Mouse (Mus musculus): ENCODE results near the gene Sfswap.

The Sfswap gene

DNA sequence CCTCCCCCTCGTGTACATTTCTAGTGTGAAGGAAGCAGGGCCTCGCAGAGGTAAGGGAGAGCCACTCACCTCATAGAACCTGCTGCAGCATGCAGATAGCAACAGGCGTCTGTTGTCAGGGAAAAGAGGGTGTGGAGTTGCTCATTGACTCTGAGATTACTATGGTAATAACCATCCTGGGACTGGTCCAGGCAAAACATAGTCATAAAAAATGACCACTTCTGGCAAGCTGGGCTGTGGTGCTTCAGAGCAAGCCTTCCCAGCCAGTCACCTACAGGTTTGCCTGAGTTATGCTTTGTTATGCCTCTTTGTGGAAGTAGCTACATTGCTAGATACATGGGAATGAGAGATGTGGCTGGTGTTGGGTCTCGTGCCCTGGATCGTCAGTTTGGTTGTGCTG, 26.1 kb downstream of the Sfswap start:
- DNase-seq (ENCODE audit: extremely low spot score, low read depth, low spot score): no peak

DNA sequence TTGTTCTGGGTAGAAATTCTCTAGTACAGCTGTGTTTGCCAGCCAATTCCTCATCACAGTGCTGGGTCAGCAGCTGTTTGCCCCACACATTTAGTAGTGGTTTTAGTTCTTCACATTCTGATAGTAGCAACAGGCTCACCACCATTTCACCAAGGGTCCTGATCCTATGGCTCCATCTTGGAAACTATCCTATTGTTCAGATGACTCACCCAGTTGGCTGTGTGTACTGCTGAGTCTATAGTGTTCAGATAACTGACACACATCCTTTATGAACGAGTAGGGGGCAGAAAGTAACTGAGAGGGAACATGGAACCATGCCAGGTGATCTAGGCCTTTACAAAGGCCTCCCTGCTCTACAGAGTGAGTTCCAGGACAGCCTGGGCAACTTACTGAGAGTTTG, 28.6 kb downstream of the Sfswap start:
- no peak for DNase-seq (ENCODE audit: extremely low spot score, low read depth, low spot score)

DNA sequence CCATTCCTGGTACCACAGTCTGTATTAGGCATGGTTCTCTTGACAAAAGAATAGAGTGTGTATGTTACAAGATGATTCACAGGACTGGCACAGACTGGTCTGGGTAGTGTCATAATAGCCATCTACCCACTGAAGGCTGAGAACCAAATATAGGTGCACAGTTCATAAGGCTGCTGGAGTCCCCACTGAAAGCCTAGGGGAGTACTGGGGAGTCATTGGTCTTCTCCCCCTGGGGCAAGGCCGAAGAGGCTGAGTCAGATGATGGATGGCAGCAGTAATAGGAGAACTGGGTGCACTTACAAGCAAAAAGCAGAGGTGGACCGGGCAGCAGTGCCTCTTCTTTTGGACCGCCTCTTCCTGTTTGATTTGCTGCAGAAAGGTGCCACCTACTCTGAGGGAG, 32.7 kb downstream of the Sfswap start:
- no peak for DNase-seq (ENCODE audit: extremely low spot score, low read depth, low spot score)

DNA sequence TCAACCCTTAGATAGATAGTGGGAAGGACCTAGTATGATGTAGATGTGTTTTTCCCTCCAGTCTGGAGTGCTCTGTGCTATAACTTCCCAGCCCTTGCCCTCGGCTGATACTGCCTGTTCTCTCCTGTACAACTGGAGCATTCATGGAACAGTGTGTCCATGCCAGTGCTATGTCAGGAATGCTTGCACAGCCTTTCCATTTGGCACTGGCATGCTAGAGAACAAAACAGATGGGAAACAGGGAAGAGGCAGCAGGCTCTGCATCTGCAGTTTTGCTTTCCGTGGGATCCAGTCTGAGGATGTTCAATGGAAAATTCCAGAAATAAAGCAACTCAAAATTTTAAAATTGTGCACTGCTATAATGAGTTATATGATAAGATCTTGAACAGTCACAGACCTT, 33.5 kb downstream of the Sfswap start:
- DNase-seq (ENCODE audit: extremely low spot score, low read depth, low spot score): no peak

DNA sequence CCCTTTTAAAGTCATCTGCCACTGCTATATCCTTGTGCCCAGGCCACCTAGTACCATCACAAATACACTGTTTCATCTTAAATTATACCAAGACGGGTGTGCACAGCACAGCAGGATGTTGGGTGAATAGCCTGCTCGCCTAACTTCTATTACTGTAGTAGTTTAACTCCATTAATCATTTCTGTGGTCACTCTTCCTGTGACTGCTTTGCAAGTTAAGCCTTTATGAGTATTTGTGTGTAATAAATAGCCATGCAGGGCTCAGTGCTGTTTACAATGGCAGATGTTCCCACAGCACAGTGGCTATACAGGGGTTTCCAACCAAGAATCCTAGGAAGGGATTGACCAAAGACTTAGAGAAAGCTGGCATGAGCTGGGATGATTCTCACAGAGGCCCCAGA, 34.0 kb downstream of the Sfswap start:
- DNase-seq (ENCODE audit: extremely low spot score, low read depth, low spot score): no peak

DNA sequence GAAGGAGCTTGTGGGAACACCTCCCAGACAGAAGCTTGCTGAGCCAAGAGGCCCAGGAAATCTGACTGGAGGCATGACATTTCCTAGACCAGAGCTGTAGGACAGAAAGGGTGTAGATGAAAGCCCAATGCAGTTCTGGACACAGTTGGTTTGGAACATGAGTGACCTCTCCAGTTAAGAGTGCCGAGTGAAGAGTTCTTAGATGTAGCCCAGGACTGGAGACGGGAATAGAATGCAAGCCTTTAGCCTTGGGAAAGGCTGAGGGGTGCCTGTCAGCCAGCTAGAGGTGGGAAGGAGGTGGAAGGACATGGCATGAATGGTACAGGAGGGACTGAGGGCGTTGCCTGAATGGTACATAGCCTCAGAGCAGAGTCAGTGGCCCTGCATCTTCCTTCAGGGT, 34.4 kb downstream of the Sfswap start:
- DNase-seq (ENCODE audit: extremely low spot score, low read depth, low spot score): no peak

DNA sequence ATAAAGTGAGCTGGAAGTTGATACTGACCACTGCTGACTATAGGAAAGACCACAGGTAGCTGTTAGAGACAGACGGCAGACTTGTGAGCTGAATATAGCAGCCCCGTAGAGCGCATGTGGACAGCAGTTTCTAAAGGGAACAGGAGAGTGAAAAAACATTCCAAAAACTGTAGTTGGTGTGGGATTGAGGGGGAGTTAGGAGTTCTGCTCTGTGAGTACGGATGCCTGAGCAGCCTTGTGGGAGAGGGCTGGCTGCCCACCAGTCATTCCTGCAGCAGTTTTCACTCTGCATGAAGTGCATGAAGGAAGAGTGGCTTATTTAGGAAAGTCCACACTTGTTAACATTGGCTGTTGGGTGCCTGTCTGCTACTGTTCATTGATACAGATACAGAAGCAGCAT, 37.8 kb downstream of the Sfswap start:
- DNase-seq (ENCODE audit: extremely low spot score, low read depth, low spot score): no peak

DNA sequence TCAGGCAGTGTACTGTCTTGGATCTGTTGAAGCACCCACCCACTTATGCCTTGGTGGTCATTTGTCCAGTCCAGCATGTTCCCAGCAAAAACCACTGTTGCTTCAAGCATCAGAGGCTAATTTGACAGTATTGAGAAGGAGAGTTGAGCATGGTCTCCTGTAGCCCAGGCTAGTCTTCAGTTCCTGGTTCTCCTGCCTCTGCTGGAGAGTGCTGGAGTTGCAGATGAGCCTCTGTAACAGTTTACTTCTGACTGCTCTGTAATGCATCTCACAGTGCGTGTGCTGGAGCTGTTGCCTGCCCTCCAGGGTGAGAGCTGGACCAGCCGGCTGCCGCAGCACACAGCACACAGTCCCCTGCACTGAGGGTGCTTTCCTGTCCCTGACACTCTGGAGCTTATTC, 41.2 kb downstream of the Sfswap start:
- no peak for DNase-seq (ENCODE audit: extremely low spot score, low read depth, low spot score)

DNA sequence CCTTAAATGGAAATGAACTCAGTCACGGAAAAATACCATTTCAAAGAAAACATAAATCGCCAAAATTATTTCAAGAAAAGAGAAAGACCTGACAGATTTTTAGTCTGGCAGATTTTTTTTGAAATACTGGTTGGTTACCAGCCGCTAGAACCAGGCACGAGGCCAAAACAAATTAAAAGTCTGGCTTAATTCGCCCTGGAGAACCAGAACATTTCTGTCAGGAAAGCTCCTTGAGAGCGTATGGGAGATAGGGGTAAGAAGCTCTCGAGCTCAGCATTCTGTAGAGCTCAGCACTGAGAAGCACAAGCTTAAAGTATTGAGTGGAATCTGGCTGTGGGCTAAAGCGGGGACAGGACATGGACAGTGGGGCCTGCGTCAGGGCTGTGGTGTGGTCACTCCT, 44.8 kb downstream of the Sfswap start:
- no peak for DNase-seq (ENCODE audit: extremely low spot score, low read depth, low spot score)

DNA sequence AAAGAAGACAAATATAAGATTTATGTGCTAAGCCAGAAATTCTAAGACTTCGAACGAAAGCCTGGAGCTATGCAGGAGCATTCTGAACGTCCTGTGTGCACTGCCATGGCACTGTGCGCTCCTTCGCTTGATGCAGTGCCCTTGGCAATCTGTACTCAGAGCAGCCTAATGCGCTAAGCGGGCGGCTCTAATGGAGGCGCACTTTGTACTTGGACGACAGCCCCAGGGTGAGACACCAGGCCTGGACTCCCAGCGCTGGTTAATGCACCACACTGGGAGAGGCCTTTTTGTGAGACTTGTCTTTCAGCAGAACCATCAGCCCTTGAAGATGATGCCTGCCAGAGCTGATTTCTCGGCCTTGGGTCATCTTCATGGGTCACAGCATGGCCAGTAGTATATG, 48.7 kb downstream of the Sfswap start:
- no peak for DNase-seq (ENCODE audit: extremely low spot score, low read depth, low spot score)

DNA sequence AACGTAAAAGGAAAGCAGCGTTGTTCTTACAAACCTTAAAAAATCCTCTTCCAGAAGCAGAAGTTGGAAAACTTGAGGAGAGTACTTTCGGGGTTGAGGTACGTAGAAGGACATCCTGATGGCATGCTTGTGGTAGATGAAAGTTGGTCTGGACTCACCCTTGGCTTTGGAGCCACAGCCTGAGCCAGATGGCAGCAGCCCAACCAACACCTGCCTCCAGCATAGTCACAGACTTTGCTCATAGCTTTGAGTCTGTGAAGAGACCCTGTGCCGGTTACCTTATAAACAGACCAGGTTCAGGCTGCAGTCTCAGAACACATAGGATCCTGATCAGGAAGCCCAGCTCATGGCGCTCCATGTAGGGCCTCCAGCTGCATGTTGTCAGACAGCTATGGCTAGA, 49.8 kb downstream of the Sfswap start:
- no peak for DNase-seq (ENCODE audit: extremely low spot score, low read depth, low spot score)

DNA sequence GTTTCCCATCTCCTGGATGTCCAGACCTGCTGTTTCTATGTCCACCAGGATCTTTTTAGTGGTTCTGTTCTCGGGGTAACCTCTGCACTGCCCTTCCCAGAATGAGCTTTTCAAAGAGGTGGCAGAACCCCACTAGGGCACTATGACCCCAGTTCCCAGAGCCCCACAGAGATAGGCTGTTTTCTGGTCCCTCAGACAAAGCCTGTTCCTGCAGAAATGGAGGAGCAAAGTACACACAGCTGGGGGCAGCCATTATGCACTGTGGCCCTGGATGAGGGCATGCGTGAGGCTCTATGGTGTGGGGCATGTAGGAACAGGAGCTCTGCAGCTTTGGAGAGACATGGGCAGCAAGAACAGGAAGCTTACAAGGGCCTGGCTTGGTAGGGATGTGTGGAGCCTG, 51.0 kb downstream of the Sfswap start:
- no peak for DNase-seq (ENCODE audit: extremely low spot score, low read depth, low spot score)

DNA sequence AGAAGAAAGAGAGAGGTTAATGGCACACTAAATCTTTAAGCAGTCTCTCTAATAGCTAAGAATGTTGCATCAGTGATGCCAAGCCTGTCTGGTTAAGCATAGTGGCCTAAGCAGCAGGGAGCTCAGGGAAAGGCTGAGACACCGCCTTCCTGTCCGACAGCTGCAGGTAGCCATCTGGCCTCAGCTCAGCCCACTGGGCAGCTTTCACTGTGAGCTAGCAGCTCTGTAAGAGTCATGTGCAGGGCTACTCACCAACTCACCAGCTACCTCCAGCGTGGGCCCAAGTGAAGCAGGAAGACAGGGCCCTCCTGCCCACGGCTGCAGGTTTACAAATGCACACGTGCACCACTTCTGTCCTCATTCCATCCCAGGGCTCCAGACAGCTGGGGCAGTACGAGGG, 52.6 kb downstream of the Sfswap start:
- DNase-seq (ENCODE audit: extremely low spot score, low read depth, low spot score): no peak

DNA sequence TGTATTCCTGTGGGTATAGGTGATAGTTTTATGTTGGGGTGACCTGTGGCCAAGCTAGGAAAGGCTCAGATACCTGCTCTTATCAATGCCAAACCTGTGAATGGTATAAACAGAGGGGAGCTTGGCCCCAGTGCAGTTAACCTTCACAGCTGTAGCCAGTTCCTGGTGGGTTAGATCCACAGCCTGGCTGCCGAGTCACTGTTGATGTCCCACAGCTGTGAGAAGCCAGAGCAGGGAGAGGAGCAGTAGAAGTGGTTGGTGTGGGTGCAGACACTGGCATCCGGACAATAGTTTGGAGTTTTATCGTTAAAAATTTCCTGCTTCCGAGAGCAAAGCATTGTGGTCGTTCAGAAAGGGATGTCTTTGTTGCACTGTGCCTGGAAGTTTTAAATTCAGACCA, 57.6 kb downstream of the Sfswap start:
- no peak for DNase-seq (ENCODE audit: extremely low spot score, low read depth, low spot score)

DNA sequence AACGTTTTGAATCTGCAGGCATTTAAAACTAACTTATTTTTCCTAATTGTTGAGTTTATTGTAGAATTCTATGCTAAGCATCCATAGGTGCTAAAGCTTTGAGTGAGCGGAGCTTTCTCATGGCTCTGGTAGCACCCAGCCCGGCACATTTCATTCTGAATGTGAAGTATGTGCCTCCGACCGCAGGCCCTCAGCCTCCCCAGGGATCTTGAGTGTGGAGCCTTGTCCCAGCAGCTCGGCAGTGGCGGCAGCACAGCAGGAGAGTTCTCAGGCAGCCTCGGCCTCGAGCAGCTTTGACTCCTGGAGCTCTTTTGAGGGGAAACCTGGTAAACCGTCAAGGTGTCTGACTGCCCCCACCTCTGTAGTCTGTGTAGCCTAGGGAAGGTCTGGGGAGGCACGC, 58.3 kb downstream of the Sfswap start:
- DNase-seq (ENCODE audit: extremely low spot score, low read depth, low spot score): no peak

DNA sequence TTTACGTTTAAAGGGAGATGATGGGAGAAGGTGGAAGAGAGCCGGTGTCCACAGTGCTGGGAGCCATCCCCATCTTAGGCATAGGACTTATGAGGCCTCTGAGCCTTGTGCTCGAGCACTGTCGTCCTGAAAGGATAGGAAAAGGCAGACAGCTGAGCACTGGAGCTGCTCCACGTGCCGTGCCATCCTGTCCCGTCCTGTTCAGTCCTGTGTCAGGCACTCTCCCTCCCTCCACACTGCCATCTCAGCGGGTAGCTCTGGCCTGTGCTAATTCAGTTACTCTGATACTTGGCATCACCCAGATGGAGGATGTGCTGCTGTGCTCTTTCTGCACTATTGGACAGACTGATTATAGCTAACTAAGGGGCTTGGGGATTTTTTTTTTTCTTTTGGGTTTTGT, 61.3 kb downstream of the Sfswap start:
- DNase-seq (ENCODE audit: extremely low spot score, low read depth, low spot score): no peak

DNA sequence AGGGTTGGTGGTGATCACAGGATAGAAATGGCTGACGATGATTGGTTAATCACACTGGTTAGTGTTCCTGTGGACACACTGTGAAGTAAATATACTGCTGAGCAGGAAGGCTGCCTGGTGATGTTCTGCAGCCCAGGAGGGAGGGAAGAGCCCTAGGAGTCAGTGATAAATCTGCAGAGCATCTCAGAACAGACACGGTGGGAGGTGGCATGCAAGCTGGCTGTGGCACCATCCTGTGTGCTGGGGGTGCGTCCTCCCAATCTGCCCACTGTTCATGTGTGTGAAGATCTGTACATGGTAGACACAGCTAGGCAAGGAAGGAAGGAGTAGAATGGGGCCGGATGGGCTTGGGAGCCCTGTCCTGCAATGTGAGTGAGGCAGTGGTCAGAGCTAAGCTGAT, 67.6 kb downstream of the Sfswap start:
- no peak for DNase-seq (ENCODE audit: extremely low spot score, low read depth, low spot score)

DNA sequence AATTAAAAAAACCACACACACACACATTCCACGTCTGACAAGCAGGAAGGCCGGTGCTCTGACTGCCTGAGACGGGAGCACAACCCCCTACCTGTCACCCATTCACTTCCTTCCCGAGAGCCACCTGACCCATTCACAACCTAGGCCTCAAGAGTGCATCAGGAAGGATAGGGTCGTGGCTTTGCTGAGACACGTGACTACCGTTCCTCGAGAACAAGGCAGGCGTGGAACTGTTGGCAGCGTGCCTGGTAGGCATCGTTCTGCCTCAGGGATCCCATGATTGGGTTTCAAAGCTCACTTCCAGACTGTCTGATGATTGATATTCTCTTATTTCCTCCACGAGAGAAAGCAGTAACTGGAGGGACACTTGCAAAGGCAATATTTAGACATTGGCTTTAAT, 77.2 kb downstream of the Sfswap start:
- no peak for DNase-seq (ENCODE audit: extremely low spot score, low read depth, low spot score)

DNA sequence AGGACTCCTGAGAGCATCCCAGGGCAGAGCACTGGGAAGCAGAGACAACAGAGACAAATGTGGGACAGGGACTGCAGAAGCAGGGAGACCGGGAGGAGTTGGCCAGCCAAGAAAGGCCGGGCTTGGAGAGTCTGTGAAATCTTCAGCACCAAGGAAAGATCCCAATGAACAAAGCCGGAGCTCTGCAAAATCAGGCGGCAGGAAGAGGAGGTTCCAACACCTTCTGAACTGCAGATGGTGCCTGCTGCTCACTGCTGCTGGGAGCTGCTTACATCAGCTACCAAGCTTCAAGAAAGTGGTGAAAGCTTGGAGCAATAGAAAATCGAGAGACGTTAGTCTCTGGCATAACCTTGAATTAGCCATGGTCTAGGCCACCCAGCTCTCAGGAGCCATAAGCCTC, 79.0 kb downstream of the Sfswap start:
- no peak for DNase-seq (ENCODE audit: extremely low spot score, low read depth, low spot score)

DNA sequence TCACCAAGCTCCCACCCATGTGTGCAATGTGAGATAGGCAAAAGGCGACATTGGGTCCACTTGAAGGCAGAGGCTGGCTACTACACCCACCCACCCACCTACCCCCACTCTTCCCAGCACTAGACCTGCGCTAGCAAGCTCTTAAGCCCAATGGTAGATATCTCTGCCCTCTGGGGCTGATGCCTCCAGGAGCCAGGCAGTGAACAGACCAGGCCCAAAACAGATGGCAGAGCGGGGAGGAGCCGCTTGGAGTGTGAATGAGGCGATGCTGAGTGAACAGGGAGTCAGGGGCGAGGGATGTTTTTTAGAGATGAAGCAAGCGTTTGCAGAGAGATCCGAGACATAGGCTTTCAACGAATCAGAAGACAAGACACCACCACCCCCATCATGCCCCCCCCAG, 79.6 kb downstream of the Sfswap start:
- DNase-seq (ENCODE audit: extremely low spot score, low read depth, low spot score): no peak

DNA sequence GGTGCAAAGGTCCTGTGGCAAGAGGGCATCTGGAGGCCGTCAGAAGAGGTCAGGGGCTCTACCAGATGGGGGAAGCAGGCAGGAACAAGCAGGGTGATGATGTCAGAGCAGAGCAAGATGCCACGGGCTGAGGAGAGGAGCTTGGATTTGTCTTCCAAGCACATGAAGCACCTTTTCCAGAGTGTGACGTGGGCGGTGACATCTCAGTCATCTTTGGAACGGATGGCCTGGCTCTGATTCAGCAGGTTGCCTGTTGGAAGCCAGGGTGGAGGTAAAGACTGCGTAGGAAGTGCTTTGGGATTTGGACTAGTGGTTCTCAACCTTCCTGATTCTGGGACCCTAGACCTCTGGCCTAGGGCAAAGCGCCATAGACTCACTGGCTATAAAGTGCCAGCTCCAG, 80.0 kb downstream of the Sfswap start:
- no peak for DNase-seq (ENCODE audit: extremely low spot score, low read depth, low spot score)

DNA sequence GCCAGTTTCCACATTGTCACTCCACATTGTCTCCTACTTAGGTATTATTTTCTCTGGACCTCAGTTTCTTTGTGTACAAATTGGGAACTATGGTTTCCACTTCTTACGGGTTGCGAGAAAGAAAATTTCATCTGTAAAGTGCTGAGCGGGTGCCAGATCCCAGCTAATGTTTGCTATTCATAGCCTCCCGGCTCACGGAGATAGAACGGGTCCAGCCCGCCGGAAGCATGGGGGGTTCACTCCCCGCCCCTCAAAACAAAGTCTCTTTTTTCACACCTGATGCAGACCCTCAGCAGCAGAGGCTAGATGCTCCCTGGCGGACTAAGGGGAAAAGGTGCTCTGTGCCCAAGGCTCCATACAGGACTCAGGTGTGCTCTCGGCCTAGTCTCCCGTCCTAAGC, 82.3 kb downstream of the Sfswap start:
- DNase-seq (ENCODE audit: extremely low spot score, low read depth, low spot score): no peak

DNA sequence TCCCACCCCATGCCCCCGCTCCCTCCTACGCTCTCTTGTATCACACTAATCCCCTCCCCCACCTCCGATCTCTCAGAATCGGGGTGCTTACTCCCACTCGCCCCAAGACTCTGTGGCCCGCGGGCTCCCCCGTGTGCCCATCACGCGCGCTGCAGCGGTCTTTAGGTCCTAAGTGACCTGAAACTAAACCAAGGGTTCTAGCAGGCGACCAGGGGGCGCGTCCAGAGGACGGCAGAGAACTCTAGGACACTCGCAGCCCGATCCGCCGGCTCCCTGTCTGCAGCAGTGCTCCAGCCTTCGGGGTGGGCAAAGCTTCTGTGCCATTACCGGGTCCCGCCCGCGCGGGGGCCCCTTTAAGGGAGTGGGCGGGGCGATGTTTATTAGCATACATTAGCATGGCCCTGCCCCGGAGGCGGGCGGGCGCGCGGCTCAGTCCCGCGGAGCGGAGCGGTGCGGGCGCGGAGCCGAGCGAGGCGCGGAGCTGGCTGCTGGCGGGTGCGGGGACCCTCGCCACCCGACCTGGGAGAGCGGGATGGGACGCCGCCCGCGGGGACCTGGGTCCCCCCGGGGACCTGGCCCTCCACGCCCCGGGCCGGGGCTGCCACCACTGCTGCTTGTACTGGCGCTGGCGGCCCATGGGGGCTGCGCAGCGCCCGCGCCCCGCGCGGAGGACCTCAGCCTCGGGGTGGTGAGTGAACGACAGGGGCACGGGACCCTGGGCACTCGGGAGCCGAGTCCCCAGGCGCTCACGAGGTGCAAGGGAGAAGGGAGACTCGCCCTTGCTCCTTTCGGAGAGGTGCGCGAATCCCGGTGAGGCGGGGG, 83.0 kb downstream of the Sfswap start, which contains the start of gene Mmp17:
TSS of gene Mmp17 (plus strand) at position 409 of the 822 bp plus-strand sequence.
- DNase-seq (ENCODE audit: extremely low spot score, low read depth, low spot score): peak; percentile 28

Measured in hindlimb bud, embryonic 11.5 days (tissue).